Mouse (Mus musculus) lung, postnatal 14 days (tissue): ENCODE measurements at regions not wholly inside any gene's neighbourhood (a gene's known extent, or its start where the extent isn't known, plus 50 kb on each side); places are given as distances from the start of the nearest gene placed in this dataset.
A peak's percentile ranks its signal among the peaks of the same experiment; 100 is the strongest.
"Not testable (repeated sequence)": the region's sequence is repeated elsewhere in the genome, so short reads cannot be mapped to it uniquely, and the experiment has no call there.

Experiments
- DNase-seq: peaks from one replicate; pipeline ENCODE4 v3.0.0; 2021

- no peak for DNase-seq
Observed at GRCm38 (mm10) chr7:95991250-95992032, 179.6 kb upstream of the Tenm4 start.

- no peak for DNase-seq
Observed at GRCm38 (mm10) chr7:95992033-95992516, 179.0 kb upstream of the Tenm4 start.

GRCm38 (mm10) chr7:95992521-95992920, 178.5 kb upstream of the Tenm4 start:
- DNase-seq, result no peak

GRCm38 (mm10) chr7:95997190-95997589, 173.9 kb upstream of the Tenm4 start:
- DNase-seq, result no peak

- DNase-seq, result no peak
Observed at GRCm38 (mm10) chr7:95999189-95999588, 171.9 kb upstream of the Tenm4 start.

- DNase-seq, result no peak
Observed at GRCm38 (mm10) chr7:96002401-96002800, 168.6 kb upstream of the Tenm4 start.

- DNase-seq, result no peak
Observed at GRCm38 (mm10) chr7:96006299-96006698, 164.7 kb upstream of the Tenm4 start.

GRCm38 (mm10) chr7:96013008-96013407, 158.0 kb upstream of the Tenm4 start:
- DNase-seq, result no peak

GRCm38 (mm10) chr7:96017112-96017884, 153.7 kb upstream of the Tenm4 start:
- peak; percentile 1 for DNase-seq

- no peak for DNase-seq
Observed at GRCm38 (mm10) chr7:96024048-96024447, 147.0 kb upstream of the Tenm4 start.

- no peak for DNase-seq
Observed at GRCm38 (mm10) chr7:96026781-96027418, 144.1 kb upstream of the Tenm4 start.

- no peak for DNase-seq
Observed at GRCm38 (mm10) chr7:96033636-96034035, 137.4 kb upstream of the Tenm4 start.

- no peak for DNase-seq
Observed at GRCm38 (mm10) chr7:96035456-96035855, 135.6 kb upstream of the Tenm4 start.

GRCm38 (mm10) chr7:96039628-96040027, 131.4 kb upstream of the Tenm4 start:
- no peak for DNase-seq

- no peak for DNase-seq
Observed at GRCm38 (mm10) chr7:96041806-96042205, 129.2 kb upstream of the Tenm4 start.

- no peak for DNase-seq
Observed at GRCm38 (mm10) chr7:96051631-96052030, 119.4 kb upstream of the Tenm4 start.

GRCm38 (mm10) chr7:96061599-96061998, 109.4 kb upstream of the Tenm4 start:
- DNase-seq, result not testable (repeated sequence)

- DNase-seq, result no peak
Observed at GRCm38 (mm10) chr7:96078511-96078910, 92.5 kb upstream of the Tenm4 start.

- DNase-seq, result peak; percentile 22
Observed at GRCm38 (mm10) chr7:96081676-96082075, 89.4 kb upstream of the Tenm4 start.

- DNase-seq, result no peak
Observed at GRCm38 (mm10) chr7:96095185-96095584, 75.9 kb upstream of the Tenm4 start.

GRCm38 (mm10) chr7:96095752-96096151, 75.3 kb upstream of the Tenm4 start:
- no peak for DNase-seq

- DNase-seq, result no peak
Observed at GRCm38 (mm10) chr7:96098686-96099376, 72.2 kb upstream of the Tenm4 start.

- no peak for DNase-seq
Observed at GRCm38 (mm10) chr7:96102727-96103126, 68.3 kb upstream of the Tenm4 start.
